Mouse (Mus musculus) CD4-positive, CD25-positive, alpha-beta regulatory T cell, adult 4 months (primary cell): ENCODE data around the gene Grid2. TPM values are rescaled to one million over a fixed set of nuclear protein-coding genes. Genes with fewer than 3 reads are reported as not detected.

Experiments used
- ATAC-seq: one replicate; pipeline ENCODE4 v1.8.0; 2017
- polyA plus RNA-seq, 2 experiments: library from polyadenylated mRNA; unstranded; fragments of 100-300 nt; shearing (Covaris generic); gene quantifications; one replicate each; pipeline ENCODE4 v1.2.1; 2017

The Grid2 gene
- polyA plus RNA-seq, 2 experiments from 2014 or later: not detected

DNA sequence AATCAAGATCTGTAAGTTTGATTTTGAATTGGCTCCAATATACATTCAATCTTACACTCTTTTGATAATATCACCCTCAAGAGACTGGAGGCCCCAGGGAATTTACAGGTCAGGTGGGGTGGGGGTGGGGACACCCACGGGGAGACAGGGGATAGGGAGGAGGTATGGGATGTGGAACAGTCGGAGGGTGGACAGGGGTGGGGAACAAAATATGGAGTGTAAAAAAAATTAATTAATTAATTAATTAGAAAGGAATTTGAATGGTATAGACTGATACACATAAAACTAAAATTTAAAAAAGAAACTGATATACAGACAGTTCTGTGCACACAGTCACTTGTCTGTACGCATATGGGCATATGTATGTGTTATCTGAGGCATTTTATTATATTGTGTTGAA, 380.3 kb downstream of the Grid2 start:
- ATAC-seq: no peak

DNA sequence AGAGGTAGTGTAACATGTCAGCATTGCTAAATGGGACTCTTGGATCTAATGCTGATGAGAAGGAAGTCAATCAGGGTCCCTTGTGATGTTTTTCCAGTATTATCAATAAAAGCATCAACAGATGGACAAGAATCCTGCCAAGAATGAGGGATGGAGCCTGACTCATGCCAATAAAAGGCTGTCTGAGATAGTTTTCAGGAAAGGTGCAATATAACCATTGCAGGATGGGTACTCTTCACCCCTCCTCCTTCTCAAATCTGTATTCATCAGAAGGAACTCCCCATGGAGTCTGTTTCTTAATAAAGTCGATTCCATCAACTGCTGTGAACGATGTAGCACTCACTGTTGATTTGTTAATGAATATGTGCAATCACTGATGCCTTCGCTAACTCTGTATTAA, 403.7 kb downstream of the Grid2 start:
- no peak for ATAC-seq

DNA sequence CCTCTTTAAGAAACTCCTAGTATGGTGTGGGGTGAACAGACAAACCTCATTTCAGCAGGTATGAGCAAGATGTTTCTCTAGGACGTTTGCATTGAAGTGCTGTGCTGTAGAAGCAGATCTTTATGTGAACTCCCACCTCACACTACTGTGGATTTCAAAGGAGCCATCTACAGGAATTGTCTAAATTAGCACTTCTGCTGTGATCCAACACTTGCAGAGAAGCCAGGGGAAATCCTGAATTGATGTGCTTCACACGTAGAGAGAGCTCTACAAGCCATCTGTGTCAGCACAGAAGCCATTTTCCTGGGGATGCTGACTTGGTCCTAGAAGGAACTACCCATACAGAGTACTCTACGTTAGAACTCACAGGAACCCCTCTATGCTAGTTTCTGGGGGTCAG, 430.0 kb downstream of the Grid2 start:
- no peak for ATAC-seq

DNA sequence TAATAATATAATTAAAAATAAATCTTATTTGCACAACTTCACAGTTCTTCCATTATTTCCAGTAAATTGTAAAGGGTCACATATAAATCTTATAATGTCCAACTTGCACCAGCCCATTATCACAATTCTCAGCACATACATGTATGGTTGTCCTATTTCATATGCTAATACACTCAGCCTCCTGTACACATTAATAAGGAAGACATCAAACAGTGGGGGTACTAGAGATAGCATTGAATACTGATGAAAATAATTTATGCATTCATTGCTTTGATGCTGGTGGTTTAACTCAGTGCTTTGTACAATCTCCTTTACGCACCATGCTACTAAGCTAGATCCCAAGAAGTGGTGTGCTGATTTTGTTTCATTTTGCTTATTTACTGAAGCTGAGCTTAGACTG, 446.0 kb downstream of the Grid2 start:
- no peak for ATAC-seq

DNA sequence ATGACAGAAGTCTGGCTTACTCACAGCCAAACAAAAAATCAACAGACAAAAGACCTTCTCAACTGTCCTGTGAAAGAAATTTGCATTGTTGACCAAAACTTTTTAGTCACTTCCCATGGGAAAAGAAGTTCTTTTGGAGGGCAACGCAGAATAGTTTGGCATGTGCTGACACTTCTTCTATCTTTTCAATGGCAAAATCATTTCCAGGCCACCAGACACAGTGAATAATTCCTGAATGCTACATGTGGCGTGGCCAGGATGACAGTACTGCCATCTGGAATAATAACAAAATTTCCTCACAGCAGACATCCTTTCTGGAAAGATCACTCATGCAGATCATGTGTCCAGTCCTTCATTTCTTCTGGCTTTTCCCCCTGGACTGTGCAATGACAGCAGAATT, 478.1 kb downstream of the Grid2 start:
- ATAC-seq: no peak

DNA sequence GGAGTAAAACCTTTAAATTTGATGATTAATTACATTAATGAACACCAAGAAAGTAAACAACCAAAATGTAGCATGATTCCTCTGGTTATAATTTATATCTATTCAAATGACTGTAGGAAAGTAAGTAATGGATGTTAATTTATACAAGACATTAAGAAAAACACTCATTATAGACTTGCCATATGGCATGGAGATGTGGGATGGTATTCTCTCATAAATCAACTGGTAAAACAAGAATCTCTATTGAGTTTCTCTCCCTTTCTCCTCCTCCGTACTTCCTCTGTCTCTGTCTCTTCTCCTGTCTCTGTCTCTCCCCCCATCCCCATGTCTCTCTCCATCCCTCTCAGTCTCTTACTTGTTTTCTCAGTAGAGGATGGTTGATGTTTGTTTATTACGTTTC, 506.9 kb downstream of the Grid2 start:
- no peak for ATAC-seq

DNA sequence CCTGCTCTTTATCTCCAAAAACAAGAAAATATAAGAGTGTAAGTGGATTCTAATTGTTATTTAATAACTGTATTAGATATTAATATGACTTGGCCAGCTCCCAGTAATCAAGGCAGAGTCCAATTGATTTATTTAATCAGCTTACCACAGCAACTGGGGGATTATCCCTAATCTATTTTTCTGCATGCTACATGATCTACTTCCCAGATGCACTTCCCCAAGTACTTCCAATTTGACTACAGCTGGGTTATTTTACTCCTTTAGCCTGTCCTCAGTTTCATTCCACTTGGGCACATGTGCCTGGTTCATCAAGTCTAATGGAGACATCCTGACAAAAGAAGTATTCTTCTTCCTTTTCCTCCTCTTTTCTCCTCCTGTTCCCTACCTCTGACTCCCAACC, 539.0 kb downstream of the Grid2 start:
- ATAC-seq: no peak

DNA sequence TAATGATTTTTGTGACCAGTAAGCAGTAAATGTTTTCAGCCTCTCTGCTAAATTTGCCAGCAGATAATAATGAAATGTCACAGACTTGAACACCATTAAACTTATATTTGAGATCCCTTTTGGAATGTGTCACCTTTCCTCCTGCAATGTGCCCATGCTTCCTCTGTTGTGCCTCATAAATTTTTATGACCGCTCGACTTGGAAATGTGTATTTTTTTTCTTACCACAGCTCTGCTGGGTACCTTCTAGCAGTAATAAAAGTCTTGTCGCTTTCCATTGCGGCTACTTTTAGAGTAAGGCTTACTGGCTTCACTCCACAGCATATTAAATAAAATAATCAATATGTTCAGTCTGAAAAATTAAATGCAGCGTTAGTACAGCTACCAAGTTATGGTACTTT, 564.6 kb downstream of the Grid2 start:
- no peak for ATAC-seq

DNA sequence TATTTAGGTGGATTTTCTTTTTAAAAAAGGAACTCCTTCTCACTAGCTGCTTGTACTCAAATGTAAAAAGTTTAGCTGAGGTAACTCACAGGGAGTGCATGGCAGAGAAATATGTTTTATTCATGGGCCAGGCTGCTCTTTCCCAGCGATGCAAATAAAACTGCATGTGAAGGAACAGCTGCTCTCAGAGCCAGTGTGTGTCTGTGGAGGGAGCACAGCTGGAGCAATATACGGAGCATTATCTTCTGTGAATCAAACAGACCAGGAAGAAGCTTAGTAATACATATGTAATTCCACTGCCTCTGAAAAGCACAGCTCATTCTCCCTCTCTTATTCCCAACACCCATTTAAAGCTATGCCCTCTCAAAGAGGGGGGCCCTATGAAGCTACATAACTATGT, 607.0 kb downstream of the Grid2 start:
- ATAC-seq: no peak

DNA sequence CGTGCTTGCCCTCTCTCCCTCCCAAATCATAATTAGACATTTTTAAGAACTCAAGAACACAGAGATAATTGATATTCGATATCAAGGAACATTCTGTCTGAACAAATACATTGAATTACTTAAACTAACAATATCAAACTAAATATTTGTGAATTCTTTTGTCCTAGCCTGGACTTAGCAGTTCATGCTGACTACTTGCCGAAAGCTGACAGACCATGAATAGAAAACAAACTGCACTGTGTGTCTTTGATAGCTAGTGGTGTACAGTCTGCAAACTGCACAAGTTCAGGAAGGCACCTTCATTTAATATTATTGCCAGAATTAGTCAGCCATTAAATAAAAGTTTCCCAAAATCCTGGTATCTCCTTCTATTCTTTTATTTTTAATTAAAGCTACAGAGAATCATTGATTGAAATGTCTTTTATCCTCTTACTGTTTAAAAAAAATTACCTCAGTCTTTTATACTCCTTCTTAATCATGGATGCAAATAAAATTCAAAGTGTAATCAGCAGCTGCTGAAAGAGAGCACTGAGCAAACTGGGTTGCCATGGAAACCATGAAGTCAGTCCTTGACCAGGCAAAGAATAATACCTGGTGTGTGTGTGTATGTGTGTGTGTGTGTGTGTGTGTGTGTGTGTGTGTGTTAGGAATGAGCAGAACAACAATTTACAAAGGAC, 621.5 kb downstream of the Grid2 start:
- ATAC-seq: no peak

DNA sequence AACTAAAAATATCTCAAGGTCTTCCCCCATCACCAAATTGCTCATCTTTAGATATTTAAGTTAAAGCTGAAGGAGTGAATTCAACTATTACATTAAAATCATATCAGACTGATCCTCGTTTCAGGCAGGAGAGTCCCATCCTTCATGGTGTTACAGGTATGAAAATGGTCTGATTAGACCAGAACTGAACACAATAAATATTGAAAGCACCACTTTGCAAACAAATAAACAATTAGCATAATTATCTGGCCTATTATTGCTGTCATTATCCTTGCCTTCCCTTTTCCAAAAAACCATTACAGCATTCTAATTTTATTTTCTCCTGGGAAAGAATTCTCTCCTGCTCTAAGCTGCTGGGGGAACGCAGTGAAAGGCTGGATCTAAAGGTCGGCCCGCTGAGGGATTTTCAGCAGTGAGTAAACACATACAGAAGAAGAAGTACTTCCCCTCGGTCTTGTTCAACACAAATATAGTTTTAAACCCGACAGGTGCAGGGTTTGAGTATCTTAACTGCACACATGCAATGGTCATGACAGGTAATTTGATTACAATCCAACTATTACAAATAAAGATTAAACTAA, 622.2 kb downstream of the Grid2 start:
- ATAC-seq: no peak

DNA sequence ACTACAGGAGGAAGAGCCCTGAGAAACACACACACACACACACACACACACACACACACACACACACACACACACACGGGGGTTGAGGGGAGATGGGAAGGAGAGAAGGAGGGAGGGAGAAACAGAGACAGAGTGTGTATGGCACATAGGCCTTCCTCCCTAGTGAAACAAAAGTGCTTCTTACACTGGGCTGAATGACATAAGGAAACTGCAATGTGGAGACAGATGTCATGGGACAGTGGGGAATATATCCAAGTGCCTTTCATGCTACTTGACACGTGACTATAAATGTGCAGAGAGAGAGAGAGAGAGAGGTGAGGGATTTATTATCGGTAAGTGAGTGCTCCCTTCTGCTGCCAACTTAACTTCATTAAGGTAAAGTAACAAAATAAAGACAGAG, 639.0 kb downstream of the Grid2 start:
- ATAC-seq: no peak

DNA sequence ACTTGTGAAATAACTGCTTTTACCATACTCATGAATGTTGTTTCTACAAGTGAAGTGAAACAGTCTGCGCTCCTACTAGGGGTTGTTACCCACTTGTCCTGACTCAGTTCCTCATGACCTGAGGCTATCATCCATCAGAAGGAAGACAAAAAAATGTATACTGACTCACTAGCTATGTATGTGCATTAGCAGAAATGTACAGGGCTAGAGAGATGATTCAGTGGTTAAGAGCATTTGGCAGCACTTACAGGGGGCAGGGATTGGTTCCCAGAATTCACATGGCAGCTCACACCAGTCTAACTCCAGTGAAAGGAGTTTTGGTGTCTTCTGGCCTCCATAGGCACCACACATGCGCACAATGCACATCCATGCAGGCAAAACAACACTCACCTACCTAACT, 642.5 kb downstream of the Grid2 start:
- no peak for ATAC-seq

DNA sequence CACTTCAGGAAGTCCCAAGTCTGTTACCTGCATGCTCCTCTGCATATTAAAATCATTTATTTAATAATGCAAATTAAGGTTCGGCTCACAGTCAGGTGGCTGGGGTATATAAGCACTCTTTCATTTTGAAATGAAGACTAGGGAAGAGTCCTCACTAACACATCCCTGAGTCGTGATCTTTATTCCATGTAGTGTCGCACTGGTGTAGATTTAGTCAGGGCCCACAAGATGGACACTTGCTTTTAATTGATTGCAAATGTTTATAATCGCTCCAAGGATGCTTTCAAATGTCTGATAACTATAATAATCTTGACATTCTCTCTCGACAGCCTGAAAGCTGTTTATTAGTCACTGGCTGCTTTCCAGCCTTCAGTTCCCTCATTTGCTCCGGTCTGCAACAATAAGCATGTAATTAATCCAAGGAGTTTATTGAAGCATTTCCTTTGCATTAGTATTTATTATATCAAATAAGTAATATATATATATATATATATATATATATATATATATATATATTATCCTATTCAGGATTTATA, 661.4 kb downstream of the Grid2 start:
- no peak for ATAC-seq

DNA sequence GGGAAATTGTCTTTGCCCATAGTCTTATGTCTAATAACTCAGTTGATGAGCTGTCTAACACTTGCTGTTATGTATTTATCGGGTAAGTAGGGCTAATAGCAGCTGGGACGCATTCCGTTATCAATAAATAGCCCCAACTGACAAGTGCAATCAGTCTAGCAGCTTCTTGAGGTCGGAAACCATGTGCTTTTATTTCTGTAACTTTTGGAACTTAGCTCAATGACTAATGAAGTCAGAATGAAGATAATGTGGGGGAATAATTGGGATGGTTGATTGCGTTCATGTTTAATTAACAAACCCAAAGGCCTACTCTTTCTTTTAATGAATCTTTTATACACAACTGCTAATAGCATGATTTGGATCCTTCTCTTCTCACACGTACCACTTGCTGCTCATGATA, 666.3 kb downstream of the Grid2 start:
- no peak for ATAC-seq

DNA sequence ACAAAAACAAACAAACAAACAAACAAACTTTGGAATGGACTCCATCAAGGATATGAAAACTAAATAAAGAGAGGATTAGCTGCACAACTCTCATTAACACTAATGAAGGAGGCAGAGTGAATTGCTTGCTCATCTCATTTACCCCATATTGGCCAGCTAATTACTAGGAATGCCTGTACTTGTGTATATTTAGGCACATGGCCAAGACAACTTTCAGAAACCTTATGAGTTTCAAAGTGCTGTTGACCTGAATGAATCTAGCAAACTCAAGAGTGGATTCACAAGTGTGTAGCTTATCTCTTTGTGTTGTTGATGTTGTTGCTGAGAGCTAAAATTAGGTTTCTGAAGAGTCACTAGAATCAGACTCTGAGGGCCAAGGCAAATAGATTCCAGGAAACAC, 675.5 kb downstream of the Grid2 start:
- no peak for ATAC-seq

DNA sequence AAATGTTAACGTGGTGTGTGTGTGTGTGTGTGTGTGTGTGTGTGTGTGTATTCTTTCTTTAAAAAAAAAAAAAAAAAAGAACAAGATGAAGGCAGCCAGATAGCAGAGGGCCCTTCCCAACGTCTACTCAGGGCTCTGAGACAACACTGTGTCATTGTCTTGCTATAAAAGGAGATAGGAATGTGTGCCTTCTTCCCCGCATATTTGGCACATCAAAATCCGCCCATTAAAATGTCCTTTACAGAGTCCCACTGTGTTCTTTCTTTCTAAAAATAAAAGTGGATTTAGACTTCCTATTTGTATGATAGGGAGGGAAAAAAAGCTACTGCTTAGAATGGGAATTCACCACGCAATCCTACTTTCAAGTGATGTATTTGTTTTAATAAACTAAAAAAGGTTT, 691.0 kb downstream of the Grid2 start:
- no peak for ATAC-seq

DNA sequence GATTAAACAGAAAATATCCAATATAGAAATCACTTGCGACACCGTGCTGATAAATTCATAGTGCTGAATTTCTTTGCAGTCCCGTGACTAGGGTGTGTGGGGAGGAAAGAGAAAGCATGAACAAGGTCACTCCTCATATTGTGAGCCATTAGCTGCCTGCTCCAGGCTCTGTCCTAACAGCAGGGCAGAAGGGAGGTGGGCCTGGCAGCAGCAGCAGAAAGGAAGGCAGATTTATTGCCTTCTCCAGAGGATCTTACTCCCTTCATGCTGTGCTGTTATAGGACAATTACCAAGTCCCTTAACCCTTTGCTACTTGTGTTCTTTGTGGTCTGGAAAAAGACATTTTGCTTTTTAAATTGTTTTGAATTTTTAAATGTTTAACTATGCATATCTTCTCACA, 708.1 kb downstream of the Grid2 start:
- no peak for ATAC-seq

DNA sequence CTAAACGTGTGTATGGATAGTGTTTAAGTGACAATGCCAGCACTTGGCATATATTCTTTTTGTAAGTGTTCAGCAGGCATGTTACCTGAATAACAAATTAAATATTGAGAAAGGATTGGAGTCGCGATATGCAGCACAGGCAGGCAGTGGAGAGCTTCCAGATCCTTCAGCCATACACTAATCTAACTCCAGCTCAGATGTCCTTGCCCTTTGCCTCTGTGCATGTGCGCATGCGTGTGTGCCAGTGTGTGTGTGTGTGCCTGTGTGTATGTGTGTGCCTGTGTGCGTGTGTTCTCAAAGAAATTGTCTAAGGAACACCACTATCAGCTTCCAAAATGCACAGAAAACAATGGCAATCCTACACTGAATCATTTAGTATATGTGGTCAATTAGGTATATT, 708.6 kb downstream of the Grid2 start:
- no peak for ATAC-seq

DNA sequence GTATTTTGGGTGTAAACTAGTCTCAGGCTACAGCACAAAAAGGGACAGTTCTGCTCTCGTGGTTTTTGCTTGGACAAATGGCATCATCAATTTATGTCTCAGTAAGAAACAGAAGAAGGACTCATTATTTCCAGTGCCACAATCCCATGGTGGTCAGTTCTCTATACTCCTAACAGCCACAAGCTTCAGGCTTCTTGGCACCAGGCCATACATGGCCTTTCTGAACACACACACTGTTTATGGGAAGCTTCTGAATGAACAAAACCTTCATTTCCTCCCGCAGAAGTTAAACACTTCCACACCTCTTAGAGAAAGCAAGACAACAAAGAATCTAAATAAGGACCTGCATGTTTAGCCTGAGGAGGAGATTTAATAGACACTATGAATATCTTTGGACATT, 709.1 kb downstream of the Grid2 start:
- ATAC-seq: no peak

DNA sequence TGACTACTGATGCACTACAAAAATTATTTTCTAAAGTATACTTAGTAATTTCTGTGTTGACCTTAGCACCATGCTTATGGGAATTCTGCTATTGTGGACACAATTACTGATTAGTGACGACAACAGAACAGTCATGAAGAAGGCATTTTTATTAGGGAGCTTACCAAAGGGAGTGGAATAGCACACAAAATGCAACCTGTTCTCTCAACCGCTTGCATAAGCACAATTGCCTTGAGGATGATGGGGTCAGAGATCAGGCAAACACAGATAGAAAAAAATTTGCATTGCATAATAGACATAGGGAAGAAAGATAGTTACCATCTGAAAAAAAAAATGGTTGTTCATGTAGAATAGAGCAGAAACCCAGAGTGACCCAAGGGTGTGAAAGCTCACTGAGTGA, 790.4 kb downstream of the Grid2 start:
- no peak for ATAC-seq

DNA sequence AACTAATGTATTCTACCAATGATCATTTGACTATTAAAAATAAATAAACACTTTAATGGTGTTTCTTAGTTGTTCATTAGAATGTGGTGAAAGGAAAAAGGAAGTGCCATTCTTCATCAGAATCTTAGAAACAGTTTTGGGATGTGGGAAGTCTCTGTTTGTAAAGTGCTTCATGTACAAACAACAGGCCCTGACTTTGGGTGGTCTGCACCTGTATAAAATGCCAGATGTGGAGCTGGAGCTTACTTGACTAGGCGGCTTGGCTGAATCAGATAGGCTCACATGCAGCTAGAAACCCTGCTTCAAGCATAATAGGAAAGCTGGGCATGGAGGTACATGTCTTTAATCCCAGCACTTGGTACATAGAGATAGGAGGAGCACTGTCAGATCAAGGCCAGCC, 791.1 kb downstream of the Grid2 start:
- ATAC-seq: no peak

DNA sequence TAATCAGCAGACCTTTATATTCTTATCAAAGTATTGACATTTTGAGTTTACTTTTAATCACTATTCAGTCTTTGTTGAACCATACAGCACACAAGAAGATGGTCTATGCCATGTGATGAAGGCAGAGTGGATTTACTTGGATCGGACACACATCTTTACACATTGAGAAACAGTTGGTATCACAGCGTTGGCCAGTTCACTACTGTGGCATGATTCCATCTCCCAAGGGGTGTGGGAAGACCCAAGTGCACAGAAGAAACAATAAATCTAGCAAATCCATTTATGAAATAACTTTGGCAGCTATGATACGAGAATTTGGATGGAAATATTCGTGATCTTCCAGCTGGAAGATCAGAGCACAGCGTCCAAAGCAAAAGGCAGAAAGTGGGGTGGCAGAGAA, 792.3 kb downstream of the Grid2 start:
- ATAC-seq: no peak

DNA sequence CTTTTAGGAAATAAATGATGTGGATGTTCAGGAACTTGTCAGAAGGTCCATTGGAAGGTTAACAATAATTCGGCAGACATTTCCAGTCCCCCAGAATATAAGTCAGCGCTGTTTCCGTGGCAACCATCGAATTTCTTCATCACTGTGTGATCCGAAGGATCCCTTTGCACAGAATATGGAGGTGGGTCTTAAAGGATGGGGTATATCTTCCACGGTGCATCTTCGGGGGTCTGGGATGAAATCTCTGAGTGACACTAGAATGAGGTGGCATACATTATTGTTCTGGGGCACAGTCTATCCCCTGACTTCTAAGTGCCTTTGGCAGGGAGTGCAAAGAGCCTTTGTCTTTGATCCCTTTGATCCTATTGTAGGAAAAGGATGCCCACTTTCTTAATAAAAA, 808.2 kb downstream of the Grid2 start:
- no peak for ATAC-seq

DNA sequence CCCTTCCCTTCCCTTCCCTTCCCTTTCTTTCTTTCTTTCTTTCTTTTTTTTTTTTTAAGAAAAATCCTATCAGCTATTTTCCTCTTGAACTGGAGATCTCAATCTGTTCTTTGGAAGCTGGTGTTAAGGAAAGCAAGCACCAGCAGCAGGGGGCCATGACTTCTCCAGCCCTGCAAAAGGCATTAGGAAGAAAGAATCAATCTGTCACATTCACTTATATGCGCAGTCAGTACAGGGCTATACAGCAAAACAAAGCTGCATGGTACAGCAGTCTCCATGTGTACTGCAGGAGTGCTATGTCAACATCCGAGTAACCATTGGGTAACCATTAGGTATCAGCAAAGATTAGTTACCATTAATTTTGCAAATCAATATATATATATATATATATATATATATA, 809.0 kb downstream of the Grid2 start:
- ATAC-seq: no peak
